Mouse (Mus musculus) liver, embryonic 11.5 days (tissue): ENCODE results near the gene Tnfaip3. TPM values are rescaled to one million over a fixed set of nuclear protein-coding genes. Genes with fewer than 3 reads are reported as not detected.

Experiments
- ATAC-seq: fragments of 200-750 bp; cut with Nextera tagmentation; replicated peaks from 2 replicates; pipeline ENCODE4 v1.8.0; 2017; ENCODE audit warnings: moderate number of reproducible peaks, mild to moderate bottlenecking, moderate TSS enrichment, moderate library complexity; ENCODE audit not compliant: low FRiP score
- DNase-seq: peaks from one replicate; pipeline ENCODE4 v3.0.0-alpha.2; 2017; ENCODE audit warnings: low spot score
- H3K27ac ChIP-seq: fragments of 300-500 bp; sonication (generic); 2 replicates; pipeline ENCODE4 v1.5.1; 2014; ENCODE audit warnings: mild to moderate bottlenecking, low read depth, low read length, control low read depth
- H3K27me3 ChIP-seq: fragments of 300-500 bp; sonication (generic); replicated peaks from 2 replicates; pipeline ENCODE4 v1.6.1; 2014; ENCODE audit warnings: low read length, mixed read lengths; ENCODE audit not compliant: control insufficient read depth, insufficient read depth
- H3K36me3 ChIP-seq: fragments of 300-500 bp; sonication (generic); 2 replicates; pipeline ENCODE4 v1.6.1; 2014; ENCODE audit warnings: mild to moderate bottlenecking, low read length, moderate library complexity, mixed read lengths; ENCODE audit not compliant: control insufficient read depth, insufficient read depth
- H3K4me1 ChIP-seq: fragments of 300-500 bp; sonication (generic); replicated peaks from 2 replicates; pipeline ENCODE4 v1.6.1; 2014; ENCODE audit warnings: low read length, mixed read lengths; ENCODE audit not compliant: control insufficient read depth, insufficient read depth
- H3K4me2 ChIP-seq: fragments of 300-500 bp; sonication (generic); 2 replicates; pipeline ENCODE4 v1.6.1; 2014; ENCODE audit warnings: mild to moderate bottlenecking, control low read depth, moderate library complexity
- H3K4me3 ChIP-seq: fragments of 300-500 bp; sonication (generic); 2 replicates; pipeline ENCODE4 v1.5.1; 2014; ENCODE audit warnings: low read depth, low read length, control low read depth
- H3K9ac ChIP-seq: fragments of 300-500 bp; sonication (generic); 2 replicates; pipeline ENCODE4 v1.6.1; 2014; ENCODE audit warnings: low read depth, low read length, control low read depth
- H3K9me3 ChIP-seq: fragments of 300-500 bp; sonication (generic); 2 replicates; pipeline ENCODE4 v1.6.1; 2016; ENCODE audit warnings: low read length, inconsistent platforms, mixed read lengths; ENCODE audit not compliant: control insufficient read depth
- WGBS: fragments of 180-500 bp; shearing (Covaris S2); extraction: QIAGEN DNeasy Blood & Tissue Kit; methylation state at CpG from one replicate; pipeline ENCODE4 v1.1.7; 2014; 5-methylcytosine and 5-hydroxymethylcytosine counted together
- polyA plus RNA-seq: library from polyadenylated mRNA; unstranded; fragments of >200 nt; fragmentation: Nextera tagmentation; extraction: Ambion mirVana; gene quantifications from 2 replicates; pipeline ENCODE4 v1.2.1, GENCODE M21; 2014

The Tnfaip3 gene
- polyA plus RNA-seq, 1 experiment from 2014 or later = 0.81 TPM

DNA sequence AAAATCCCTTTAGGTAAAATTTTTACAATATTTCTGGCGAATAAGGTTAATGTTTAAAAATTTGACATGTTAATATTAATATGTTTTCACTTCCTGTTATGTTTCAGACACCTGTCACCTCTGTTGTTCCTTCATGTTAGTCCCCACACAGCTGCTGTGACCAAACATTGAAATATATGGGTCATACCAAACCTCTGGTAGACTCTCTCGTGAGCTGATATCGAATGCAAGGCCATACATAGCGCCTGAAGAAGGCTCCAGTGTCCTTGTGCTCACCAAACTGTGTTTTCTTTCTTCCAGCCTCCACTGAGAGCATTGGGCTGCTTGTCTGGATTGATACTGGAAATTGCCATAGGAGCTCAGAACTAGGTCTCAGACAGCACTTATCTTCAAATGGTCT, 24.4 kb downstream of the Tnfaip3 start:
- Histone ChIP-seq H3K9me3 (no peaks in the 10 kb centered on the region), H3K4me2 (no peak overlapping the region), H3K4me3 (no peak overlapping the region), H3K27me3 (no peaks in the 10 kb centered on the region), H3K4me1 (no peaks in the 10 kb centered on the region), H3K9ac (no peak overlapping the region), H3K27ac (no peak overlapping the region), H3K36me3 (no peaks in the 10 kb centered on the region)
- 87% methylated on average over 4 of the region's 4 CpGs for WGBS
- DNase-seq = no peak
- no peak for ATAC-seq

DNA sequence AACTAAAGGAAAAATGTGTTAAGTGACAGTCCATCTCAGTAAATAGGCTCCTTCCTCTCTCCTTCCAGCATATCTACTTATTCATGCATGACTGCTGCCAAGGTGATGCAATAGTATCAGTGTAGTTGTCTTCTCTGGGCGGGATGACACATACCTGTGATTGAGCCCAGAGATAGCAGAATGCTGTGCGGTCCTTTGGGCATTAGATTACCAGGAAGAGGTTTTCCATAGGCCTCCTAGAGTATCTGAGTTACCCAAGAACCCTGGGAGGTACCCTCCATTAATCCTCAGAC, 27.6 kb downstream of the Tnfaip3 start:
- DNase-seq (no peak), ATAC-seq (no peak)
- Histone ChIP-seq H3K4me1 (no peaks in the 10 kb centered on the region), H3K9me3 (no peaks in the 10 kb centered on the region), H3K27ac (no peak overlapping the region), H3K9ac (no peak overlapping the region), H3K4me3 (no peak overlapping the region), H3K36me3 (no peaks in the 10 kb centered on the region), H3K27me3 (no peaks in the 10 kb centered on the region), H3K4me2 (no peak overlapping the region)
- WGBS = 59% methylated on average over 2 of the region's 2 CpGs

- no peaks in the 10 kb centered on the region for H3K27me3 ChIP-seq
- no peak overlapping the region for H3K9ac ChIP-seq
- no peak for DNase-seq
- no peaks in the 10 kb centered on the region for H3K4me1 ChIP-seq
- WGBS = 29% methylated on average over 2 of the region's 2 CpGs
- H3K36me3 ChIP-seq = no peaks in the 10 kb centered on the region
- no peak overlapping the region for H3K4me3 ChIP-seq
- no peak overlapping the region for H3K27ac ChIP-seq
- no peak overlapping the region for H3K4me2 ChIP-seq
- no peaks in the 10 kb centered on the region for H3K9me3 ChIP-seq
- ATAC-seq = no peak
Measured at GRCm38 (mm10) chr10:18987046-18987906, 28.2 kb downstream of the Tnfaip3 start.

DNA sequence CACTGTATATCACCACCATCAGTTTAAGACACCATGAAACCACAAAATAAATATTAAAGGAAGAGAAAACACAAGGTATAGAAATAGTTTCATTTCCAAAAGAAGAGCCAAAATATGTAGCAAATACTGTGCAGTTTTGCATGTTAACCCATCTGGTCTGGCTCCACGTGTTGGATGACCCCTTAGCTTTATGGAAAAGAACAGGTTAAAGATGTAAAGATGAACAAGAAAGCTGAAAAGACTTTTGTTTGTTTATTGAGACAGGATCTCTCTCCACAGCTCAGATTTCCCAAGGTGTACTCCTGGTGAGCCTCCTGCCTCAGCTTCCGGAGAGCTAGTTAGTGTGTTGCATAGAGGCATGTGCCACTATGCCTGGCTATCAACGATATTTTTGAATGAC, 29.9 kb downstream of the Tnfaip3 start:
- Histone ChIP-seq H3K27me3 (no peaks in the 10 kb centered on the region), H3K27ac (no peak overlapping the region), H3K9ac (no peak overlapping the region), H3K4me1 (no peaks in the 10 kb centered on the region), H3K9me3 (no peaks in the 10 kb centered on the region), H3K36me3 (no peaks in the 10 kb centered on the region), H3K4me3 (no peak overlapping the region), H3K4me2 (no peak overlapping the region)
- ATAC-seq (no peak), DNase-seq (no peak)
- WGBS = 80% methylated on average over 3 of the region's 3 CpGs

GRCm38 (mm10) chr10:18983514-18983913, 31.9 kb downstream of the Tnfaip3 start:
- Histone ChIP-seq H3K27me3 (no peaks in the 10 kb centered on the region), H3K4me3 (no peak overlapping the region), H3K4me2 (no peak overlapping the region), H3K9me3 (no peaks in the 10 kb centered on the region), H3K36me3 (no peaks in the 10 kb centered on the region), H3K27ac (no peak overlapping the region), H3K9ac (no peak overlapping the region), H3K4me1 (no peaks in the 10 kb centered on the region)
- no peak for DNase-seq
- 76% methylated on average over 6 of the region's 6 CpGs for WGBS
- ATAC-seq = no peak

DNA sequence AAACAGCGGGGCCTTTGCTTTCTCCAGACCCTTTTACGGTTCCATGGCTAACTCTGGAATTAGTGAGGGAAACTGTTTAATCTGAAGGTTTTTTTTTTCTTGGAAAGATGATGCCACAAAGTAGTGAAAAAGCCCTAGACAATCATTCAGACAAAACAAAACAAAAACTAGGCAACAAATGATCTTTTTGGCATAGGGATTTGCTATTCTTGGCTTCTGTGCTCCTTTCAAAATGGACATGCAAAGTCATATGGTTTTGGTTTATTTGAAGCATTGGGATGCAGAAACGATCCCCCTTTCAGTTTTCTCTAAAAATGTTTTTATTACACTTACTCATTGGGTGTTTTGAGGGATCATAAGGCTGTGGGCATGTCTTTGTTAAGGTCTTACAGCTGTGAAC, 41.0 kb downstream of the Tnfaip3 start:
- Histone ChIP-seq H3K27ac (no peak overlapping the region), H3K36me3 (no peaks in the 10 kb centered on the region), H3K27me3 (no peaks in the 10 kb centered on the region), H3K4me3 (no peak overlapping the region), H3K9ac (no peak overlapping the region), H3K9me3 (no peaks in the 10 kb centered on the region), H3K4me1 (no peaks in the 10 kb centered on the region), H3K4me2 (no peak overlapping the region)
- DNase-seq (no peak), ATAC-seq (no peak)
- WGBS = 72% methylated on average over 3 of the region's 3 CpGs

GRCm38 (mm10) chr10:18966893-18967292, 48.6 kb downstream of the Tnfaip3 start:
- Histone ChIP-seq H3K27me3 (no peaks in the 10 kb centered on the region), H3K4me3 (no peak overlapping the region), H3K9ac (no peak overlapping the region), H3K36me3 (no peaks in the 10 kb centered on the region), H3K4me1 (no peaks in the 10 kb centered on the region), H3K27ac (no peak overlapping the region), H3K9me3 (no peaks in the 10 kb centered on the region), H3K4me2 (no peak overlapping the region)
- DNase-seq = no peak
- 81% methylated on average over 10 of the region's 10 CpGs for WGBS
- no peak for ATAC-seq

DNA sequence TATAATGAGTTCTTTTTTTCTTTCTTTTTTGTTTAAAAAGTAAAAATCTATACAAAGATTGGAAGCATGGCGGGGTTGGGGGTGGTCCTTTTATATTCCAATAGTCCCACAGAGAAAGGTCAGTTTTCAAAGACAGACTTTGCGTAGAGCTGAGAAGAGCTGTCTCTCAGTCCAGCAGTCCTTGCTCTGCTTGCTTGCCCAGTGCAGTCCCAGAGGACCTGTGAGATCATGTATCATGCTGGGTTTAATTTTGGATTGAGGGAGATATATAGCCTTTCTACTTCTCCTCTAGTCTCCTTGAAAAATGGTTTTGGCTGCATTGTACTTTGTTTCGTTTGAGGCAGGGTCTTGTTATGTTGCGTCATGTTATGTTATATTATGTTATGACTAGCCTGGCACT, 49.9 kb downstream of the Tnfaip3 start:
- H3K27me3 ChIP-seq = no peaks in the 10 kb centered on the region
- 81% methylated on average over 4 of the region's 4 CpGs for WGBS
- no peaks in the 10 kb centered on the region for H3K4me1 ChIP-seq
- H3K27ac ChIP-seq = no peak overlapping the region
- no peaks in the 10 kb centered on the region for H3K36me3 ChIP-seq
- H3K9me3 ChIP-seq = no peaks in the 10 kb centered on the region
- no peak overlapping the region for H3K4me3 ChIP-seq
- DNase-seq = no peak
- no peak overlapping the region for H3K4me2 ChIP-seq
- no peak overlapping the region for H3K9ac ChIP-seq
- ATAC-seq = no peak

DNA sequence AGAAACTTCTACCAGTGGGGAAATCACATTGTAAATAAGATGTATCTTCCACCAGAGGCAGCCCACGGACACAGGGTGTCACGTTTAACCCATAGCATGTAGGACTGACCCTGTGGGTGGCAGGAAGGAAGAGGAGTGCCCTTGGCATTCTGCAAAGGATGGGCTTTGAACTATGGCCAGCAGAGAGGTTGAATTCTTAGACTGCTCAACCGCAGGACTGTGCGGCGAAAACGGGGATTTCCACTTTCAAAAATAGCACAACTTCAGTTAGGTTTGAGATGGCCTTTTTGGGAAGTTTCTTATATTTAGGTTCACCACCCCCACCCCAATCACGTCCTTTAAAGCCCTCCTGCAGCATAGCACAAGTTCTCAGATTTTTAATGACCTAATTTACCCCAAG, 50.6 kb downstream of the Tnfaip3 start:
- H3K4me2 ChIP-seq = no peak overlapping the region
- whole genome bisulfite sequencing = 44% methylated on average over 7 of the region's 7 CpGs
- H3K4me3 ChIP-seq = no peak overlapping the region
- DNase-seq (no peak), ATAC-seq (no peak)
- H3K36me3 ChIP-seq = no peaks in the 10 kb centered on the region
- no peaks in the 10 kb centered on the region for H3K4me1 ChIP-seq
- no peaks in the 10 kb centered on the region for H3K27me3 ChIP-seq
- H3K9me3 ChIP-seq = no peaks in the 10 kb centered on the region
- no peak overlapping the region for H3K9ac ChIP-seq
- no peak overlapping the region for H3K27ac ChIP-seq
